Mouse (Mus musculus): ENCODE data around the gene Znfx1. TPM values are rescaled to one million over a fixed set of nuclear protein-coding genes. Genes with fewer than 3 reads are reported as not detected.

Znfx1 gene
- polyA plus RNA-seq, 2 experiments = 7.8 to 10.6 TPM

DNA sequence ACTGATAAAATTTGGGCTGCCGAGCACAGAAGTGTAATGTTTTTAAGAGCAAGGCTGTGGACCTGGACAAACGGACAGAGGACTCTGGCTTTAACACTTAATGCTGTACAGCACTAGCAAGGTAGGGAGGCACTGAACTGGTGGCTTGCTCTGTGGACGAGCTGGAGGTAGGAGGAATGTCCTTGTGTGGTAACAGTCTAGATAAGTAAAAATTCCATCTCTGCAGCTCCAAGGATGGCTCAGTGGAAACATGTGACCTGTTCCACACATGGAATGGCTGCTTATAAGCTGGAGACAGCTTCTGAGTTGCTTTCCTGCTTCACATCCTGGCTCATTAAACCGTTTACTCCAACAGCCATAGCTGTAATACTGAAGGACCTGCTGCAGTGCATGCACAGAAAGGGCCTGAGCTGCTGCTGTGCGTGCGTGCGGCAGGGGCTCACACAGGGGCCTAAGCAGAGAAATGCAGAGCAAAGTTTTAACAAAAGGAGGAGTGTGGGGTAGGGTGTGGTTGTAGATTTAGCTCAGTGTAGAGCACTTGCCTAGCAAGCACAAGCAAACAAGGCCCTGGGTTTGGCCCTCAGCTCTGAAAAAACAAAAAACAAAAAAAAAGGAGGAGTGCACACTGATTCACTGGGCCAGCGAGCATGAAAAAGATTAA, 14.0 kb downstream of the Znfx1 start:
- no peak overlapping the region for H3K27ac ChIP-seq (replicated peaks; ENCODE audit: low read depth, low read length)
- DNase-seq (ENCODE audit: low spot score) (no peak), ATAC-seq (ENCODE audit: low FRiP score, low read depth) (no peak)
- H3K4me3 ChIP-seq (replicated peaks; ENCODE audit: low read length) = no peak overlapping the region
- H3K9me3 ChIP-seq (ENCODE audit: control insufficient read depth, low read length) = no peaks in the 10 kb centered on the region
- no peaks in the 10 kb centered on the region for H3K4me1 ChIP-seq (ENCODE audit: control insufficient read depth, insufficient read depth, low read length)
- peaks cover 69% of the 10 kb centered on the region for H3K36me3 ChIP-seq (ENCODE audit: control insufficient read depth, insufficient read depth, low read length)
- no peak for TF ChIP-seq POLR2A (IDR thresholded peaks at IDR 0.05; ENCODE audit: borderline replicate concordance, extremely low read depth, insufficient read depth, insufficient read length)
- H3K9ac ChIP-seq (ENCODE audit: low read depth, low read length, severe bottlenecking) = no peak overlapping the region
- H3K27me3 ChIP-seq (ENCODE audit: control insufficient read depth, insufficient read depth, low read length) = no peaks in the 10 kb centered on the region
- no peak overlapping the region for H3K4me2 ChIP-seq (replicated peaks; ENCODE audit: low read depth, low read length, severe bottlenecking)
- WGBS = 84% methylated on average over 8 of the region's 8 CpGs

DNA sequence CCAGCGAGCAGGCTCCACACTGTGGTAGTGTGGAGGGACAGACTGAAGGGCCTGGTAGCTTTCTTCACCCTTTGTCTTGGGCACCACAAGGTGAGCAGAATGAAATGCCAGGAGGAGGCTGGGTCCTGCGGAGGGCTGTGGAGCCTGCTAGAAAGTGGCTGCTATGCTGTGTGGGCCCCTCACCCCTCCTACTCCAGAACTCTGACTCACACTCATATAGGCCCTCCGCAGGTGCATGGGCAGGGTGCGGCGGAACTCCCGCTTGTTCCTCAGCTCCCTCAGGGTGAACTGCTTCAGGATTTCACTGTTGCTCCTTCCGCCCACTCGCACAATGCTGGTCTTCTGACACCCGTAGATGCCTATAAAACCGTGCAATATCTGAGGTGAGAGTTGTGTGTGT, 14.6 kb downstream of the Znfx1 start:
- DNase-seq (ENCODE audit: low spot score) (no peak), ATAC-seq (ENCODE audit: low FRiP score, low read depth) (no peak)
- Histone ChIP-seq H3K9me3 (ENCODE audit: control insufficient read depth, low read length) (no peaks in the 10 kb centered on the region), H3K4me3 (replicated peaks; ENCODE audit: low read length) (no peak overlapping the region), H3K4me2 (replicated peaks; ENCODE audit: low read depth, low read length, severe bottlenecking) (no peak overlapping the region), H3K27ac (replicated peaks; ENCODE audit: low read depth, low read length) (no peak overlapping the region), H3K9ac (ENCODE audit: low read depth, low read length, severe bottlenecking) (no peak overlapping the region), H3K4me1 (ENCODE audit: control insufficient read depth, insufficient read depth, low read length) (no peaks in the 10 kb centered on the region), H3K27me3 (ENCODE audit: control insufficient read depth, insufficient read depth, low read length) (no peaks in the 10 kb centered on the region), H3K36me3 (ENCODE audit: control insufficient read depth, insufficient read depth, low read length) (peaks cover 72% of the 10 kb centered on the region)
- 94% methylated on average over 10 of the region's 10 CpGs for WGBS
- TF ChIP-seq POLR2A (IDR thresholded peaks at IDR 0.05; ENCODE audit: borderline replicate concordance, extremely low read depth, insufficient read depth, insufficient read length) = no peak

DNA sequence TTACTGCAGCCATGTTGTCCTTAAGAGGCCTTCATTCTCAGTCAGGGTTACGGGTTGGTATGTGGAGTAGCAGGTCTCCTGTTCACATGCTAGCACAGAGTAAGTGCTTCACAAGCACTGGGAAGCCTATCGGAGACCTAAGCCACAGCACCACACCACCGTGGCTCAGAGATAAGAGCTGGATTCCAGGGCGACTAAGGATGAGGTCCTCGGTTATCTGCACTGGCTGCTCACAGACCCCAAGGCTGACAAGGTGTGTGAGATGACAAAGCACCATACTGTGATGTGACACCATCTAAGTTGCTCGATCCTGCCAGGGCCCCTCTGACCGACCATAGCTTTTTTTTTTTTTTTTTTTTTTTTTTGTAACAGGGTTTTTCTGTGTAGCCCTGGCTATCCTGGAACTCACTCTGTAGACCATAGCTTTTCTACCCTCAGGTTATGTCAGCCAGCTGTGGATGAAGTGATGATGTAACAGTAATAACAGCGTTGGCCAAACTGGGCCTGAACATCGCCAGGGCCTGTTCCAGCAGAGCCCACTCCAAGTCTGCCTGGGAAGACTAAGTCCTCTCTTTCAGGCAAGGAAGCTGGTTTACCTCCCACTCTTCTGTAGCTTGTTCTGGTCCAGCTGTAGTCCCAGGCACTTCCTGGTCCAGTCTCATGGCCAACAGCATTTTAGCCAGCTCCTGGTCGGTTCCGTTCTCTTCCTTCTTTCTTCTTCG, 19.3 kb downstream of the Znfx1 start:
- WGBS = 91% methylated on average over 12 of the region's 12 CpGs
- TF ChIP-seq POLR2A (IDR thresholded peaks at IDR 0.05; ENCODE audit: borderline replicate concordance, extremely low read depth, insufficient read depth, insufficient read length) = no peak
- Histone ChIP-seq H3K9ac (ENCODE audit: low read depth, low read length, severe bottlenecking) (no peak overlapping the region), H3K9me3 (ENCODE audit: control insufficient read depth, low read length) (no peaks in the 10 kb centered on the region), H3K27me3 (ENCODE audit: control insufficient read depth, insufficient read depth, low read length) (no peaks in the 10 kb centered on the region), H3K4me2 (replicated peaks; ENCODE audit: low read depth, low read length, severe bottlenecking) (no peak overlapping the region), H3K4me1 (ENCODE audit: control insufficient read depth, insufficient read depth, low read length) (no peaks in the 10 kb centered on the region), H3K27ac (replicated peaks; ENCODE audit: low read depth, low read length) (no peak overlapping the region), H3K36me3 (ENCODE audit: control insufficient read depth, insufficient read depth, low read length) (peaks cover 91% of the 10 kb centered on the region), H3K4me3 (replicated peaks; ENCODE audit: low read length) (no peak overlapping the region)
- DNase-seq (ENCODE audit: low spot score) (no peak), ATAC-seq (ENCODE audit: low FRiP score, low read depth) (no peak)

DNA sequence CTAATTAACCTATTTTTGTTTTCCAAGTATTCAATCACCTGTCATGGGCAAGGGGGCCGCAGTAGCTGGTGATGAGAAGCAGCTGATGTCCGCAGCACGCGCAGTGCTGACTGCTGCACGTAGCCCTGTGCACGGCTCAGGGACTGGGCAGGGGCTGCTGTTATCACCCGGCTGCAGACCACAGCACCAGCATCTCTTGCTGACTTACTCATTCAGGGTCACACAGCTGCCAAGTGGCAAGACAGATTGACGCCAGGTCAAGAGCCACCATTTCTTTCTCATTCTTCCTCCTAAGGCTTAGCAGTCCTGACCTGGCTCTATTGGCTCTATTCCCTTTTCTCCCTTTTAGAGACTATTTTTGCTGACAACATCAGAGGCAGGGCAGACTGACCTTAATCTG, 23.4 kb downstream of the Znfx1 start:
- Histone ChIP-seq H3K27me3 (ENCODE audit: control insufficient read depth, insufficient read depth, low read length) (no peaks in the 10 kb centered on the region), H3K27ac (replicated peaks; ENCODE audit: low read depth, low read length) (no peak overlapping the region), H3K4me1 (ENCODE audit: control insufficient read depth, insufficient read depth, low read length) (no peaks in the 10 kb centered on the region), H3K36me3 (ENCODE audit: control insufficient read depth, insufficient read depth, low read length) (peaks cover 99% of the 10 kb centered on the region), H3K9me3 (ENCODE audit: control insufficient read depth, low read length) (no peaks in the 10 kb centered on the region), H3K4me2 (replicated peaks; ENCODE audit: low read depth, low read length, severe bottlenecking) (no peak overlapping the region), H3K9ac (ENCODE audit: low read depth, low read length, severe bottlenecking) (no peak overlapping the region), H3K4me3 (replicated peaks; ENCODE audit: low read length) (no peak overlapping the region)
- 83% methylated on average over 8 of the region's 8 CpGs for WGBS
- ATAC-seq (ENCODE audit: low FRiP score, low read depth) (no peak), DNase-seq (ENCODE audit: low spot score) (no peak)
- no peak for TF ChIP-seq POLR2A (IDR thresholded peaks at IDR 0.05; ENCODE audit: borderline replicate concordance, extremely low read depth, insufficient read depth, insufficient read length)

DNA sequence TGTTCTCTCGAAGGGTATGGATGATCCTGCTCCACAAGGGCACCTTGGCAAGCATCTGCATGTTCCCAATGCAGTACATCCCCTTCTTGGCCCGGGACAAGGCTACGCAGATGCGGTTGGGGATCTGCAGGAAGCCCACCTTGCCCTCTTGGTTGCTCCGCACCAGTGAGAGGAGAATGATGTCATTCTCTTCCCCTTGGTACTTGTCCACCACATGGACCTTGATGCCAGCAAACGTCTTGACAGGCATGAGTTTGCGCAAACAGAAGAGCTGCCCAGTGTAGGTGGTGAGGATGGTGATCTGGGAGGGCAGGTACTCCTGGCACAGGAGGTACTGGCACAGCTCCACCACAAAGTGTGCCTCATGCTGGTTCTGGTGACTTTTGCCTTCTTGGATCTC, 24.1 kb downstream of the Znfx1 start:
- H3K27ac ChIP-seq (replicated peaks; ENCODE audit: low read depth, low read length) = no peak overlapping the region
- H3K4me2 ChIP-seq (replicated peaks; ENCODE audit: low read depth, low read length, severe bottlenecking) = no peak overlapping the region
- no peak overlapping the region for H3K4me3 ChIP-seq (replicated peaks; ENCODE audit: low read length)
- H3K27me3 ChIP-seq (ENCODE audit: control insufficient read depth, insufficient read depth, low read length) = no peaks in the 10 kb centered on the region
- WGBS = 91% methylated on average over 7 of the region's 7 CpGs
- ATAC-seq (ENCODE audit: low FRiP score, low read depth) = no peak
- no peak for DNase-seq (ENCODE audit: low spot score)
- H3K9ac ChIP-seq (ENCODE audit: low read depth, low read length, severe bottlenecking) = no peak overlapping the region
- no peaks in the 10 kb centered on the region for H3K9me3 ChIP-seq (ENCODE audit: control insufficient read depth, low read length)
- H3K36me3 ChIP-seq (ENCODE audit: control insufficient read depth, insufficient read depth, low read length) = peaks cover 99% of the 10 kb centered on the region
- TF ChIP-seq POLR2A (IDR thresholded peaks at IDR 0.05; ENCODE audit: borderline replicate concordance, extremely low read depth, insufficient read depth, insufficient read length) = no peak
- H3K4me1 ChIP-seq (ENCODE audit: control insufficient read depth, insufficient read depth, low read length) = no peaks in the 10 kb centered on the region

Measured in limb, embryonic 14.5 days (tissue).